Mouse (Mus musculus) liver, embryonic 16.5 days (tissue): ENCODE measurements around the gene Wfikkn1. TPM values are rescaled to one million over a fixed set of nuclear protein-coding genes. Genes with fewer than 3 reads are reported as not detected.
A peak's percentile ranks its signal among the peaks of the same experiment; 100 is the strongest.
"Not testable (repeated sequence)": the region's sequence is repeated elsewhere in the genome, so short reads cannot be mapped to it uniquely, and the experiment has no call there.

Source experiments
- ATAC-seq: fragments of 200-750 bp; cut with Nextera tagmentation; 2 replicates; pipeline ENCODE4 v1.8.0; 2017; ENCODE audit warnings: low read depth, mild to moderate bottlenecking, moderate number of reproducible peaks, moderate library complexity
- H3K27ac ChIP-seq: fragments of 300-500 bp; sonication (generic); 2 replicates; pipeline ENCODE4 v1.5.1; 2014; ENCODE audit warnings: mild to moderate bottlenecking, low read length
- H3K27me3 ChIP-seq: fragments of 300-500 bp; sonication (generic); 2 replicates; pipeline ENCODE4 v1.6.1; 2014; ENCODE audit warnings: low read depth, low read length, mixed read lengths; ENCODE audit not compliant: control insufficient read depth, insufficient read depth
- H3K36me3 ChIP-seq: fragments of 300-500 bp; sonication (generic); 2 replicates; pipeline ENCODE4 v1.6.1; 2014; ENCODE audit warnings: mild to moderate bottlenecking; ENCODE audit not compliant: control insufficient read depth, insufficient read depth
- H3K4me1 ChIP-seq: fragments of 300-500 bp; sonication (generic); 2 replicates; pipeline ENCODE4 v1.6.1; 2014; ENCODE audit warnings: low read depth, low read length, mixed read lengths; ENCODE audit not compliant: control insufficient read depth
- H3K4me2 ChIP-seq: fragments of 300-500 bp; sonication (generic); 2 replicates; pipeline ENCODE4 v1.6.1; 2014; ENCODE audit warnings: low read depth, low read length, mixed read lengths
- H3K4me3 ChIP-seq: fragments of 300-500 bp; sonication (generic); 2 replicates; pipeline ENCODE4 v1.5.1; 2014; ENCODE audit warnings: low read depth, mild to moderate bottlenecking, low read length
- H3K9ac ChIP-seq: fragments of 300-500 bp; sonication (generic); 2 replicates; pipeline ENCODE4 v1.6.1; 2014; ENCODE audit warnings: low read depth, low read length
- H3K9me3 ChIP-seq: fragments of 300-500 bp; sonication (generic); replicated peaks from 2 replicates; pipeline ENCODE4 v1.6.1; 2016; ENCODE audit warnings: low read length; ENCODE audit not compliant: control insufficient read depth
- WGBS: fragments of 180-500 bp; shearing (Covaris S2); extraction: QIAGEN DNeasy Blood & Tissue Kit; methylation state at CpG from one replicate; pipeline ENCODE4 v1.1.7; 2014; ENCODE audit not compliant: insufficient replicate concordance; 5-methylcytosine and 5-hydroxymethylcytosine counted together
- polyA plus RNA-seq: library from polyadenylated mRNA; unstranded; fragments of >200 nt; fragmentation: Nextera tagmentation; extraction: Ambion mirVana; gene quantifications from 2 replicates; pipeline ENCODE4 v1.2.1, GENCODE M21; 2015

Wfikkn1 gene
- polyA plus RNA-seq, 1 experiment from 2014 or later: 0.30 TPM

GRCm38 (mm10) chr17:25874148-25874720, 6.4 kb downstream of the Wfikkn1 start:
- H3K9ac ChIP-seq: peak overlapping the region; percentile 28
- peak overlapping the region; percentile 85 for H3K4me3 ChIP-seq
- no peaks in the 10 kb centered on the region for H3K36me3 ChIP-seq
- no peaks in the 10 kb centered on the region for H3K27me3 ChIP-seq
- no peaks in the 10 kb centered on the region for H3K9me3 ChIP-seq
- H3K4me1 ChIP-seq: peaks cover 20% of the 10 kb centered on the region
- H3K4me2 ChIP-seq: peak overlapping the region; percentile 85
- peak overlapping the region; percentile 90 for H3K27ac ChIP-seq
- no peak for ATAC-seq
- WGBS: 9% methylated on average over 14 of the region's 14 CpGs

GRCm38 (mm10) chr17:25873405-25874147, 7.1 kb downstream of the Wfikkn1 start:
- ATAC-seq: no peak

GRCm38 (mm10) chr17:25872676-25873075, 8.0 kb downstream of the Wfikkn1 start:
- H3K27me3 ChIP-seq: no peaks in the 10 kb centered on the region
- no peaks in the 10 kb centered on the region for H3K36me3 ChIP-seq
- H3K27ac ChIP-seq: no peak overlapping the region
- H3K4me2 ChIP-seq: no peak overlapping the region
- no peaks in the 10 kb centered on the region for H3K9me3 ChIP-seq
- peaks cover 34% of the 10 kb centered on the region for H3K4me1 ChIP-seq
- ATAC-seq: no peak
- no peak overlapping the region for H3K9ac ChIP-seq
- no peak overlapping the region for H3K4me3 ChIP-seq
- WGBS: 56% methylated on average over 3 of the region's 3 CpGs

More at GRCm38 (mm10) chr17:25873405-25874147, 7.1 kb downstream of the Wfikkn1 start:
- peak overlapping the region; percentile 85; the same call in 1 of the 2 replicates for H3K4me2 ChIP-seq
- H3K9me3 ChIP-seq: no peaks in the 10 kb centered on the region
- no peaks in the 10 kb centered on the region for H3K36me3 ChIP-seq
- no peak overlapping the region for H3K27ac ChIP-seq
- H3K4me1 ChIP-seq: peaks cover 25% of the 10 kb centered on the region
- no peak overlapping the region for H3K9ac ChIP-seq
- no peak overlapping the region; the same call in 1 of the 2 replicates for H3K4me3 ChIP-seq
- WGBS: 67% methylated on average over 11 of the region's 11 CpGs
- H3K27me3 ChIP-seq: no peaks in the 10 kb centered on the region

- H3K27ac ChIP-seq, ATAC-seq, H3K9ac ChIP-seq, H3K4me3 ChIP-seq, H3K27me3 ChIP-seq, H3K36me3 ChIP-seq, H3K9me3 ChIP-seq, H3K4me2 ChIP-seq: not testable (repeated sequence)
- peaks cover 37% of the 10 kb centered on the region for H3K4me1 ChIP-seq
Measured at GRCm38 (mm10) chr17:25871566-25871965, 9.1 kb downstream of the Wfikkn1 start.

GRCm38 (mm10) chr17:25869954-25870353, 10.7 kb downstream of the Wfikkn1 start:
- H3K36me3 ChIP-seq: no peaks in the 10 kb centered on the region
- WGBS: 66% methylated on average over 2 of the region's 2 CpGs
- H3K9me3 ChIP-seq: no peaks in the 10 kb centered on the region
- H3K27me3 ChIP-seq: no peaks in the 10 kb centered on the region
- no peak overlapping the region for H3K4me3 ChIP-seq
- ATAC-seq: no peak
- no peak overlapping the region for H3K9ac ChIP-seq
- no peak overlapping the region for H3K27ac ChIP-seq
- peaks cover 28% of the 10 kb centered on the region for H3K4me1 ChIP-seq
- H3K4me2 ChIP-seq: no peak overlapping the region

- Histone ChIP-seq H3K4me3 (no peak overlapping the region), H3K9me3 (no peaks in the 10 kb centered on the region), H3K27ac (no peak overlapping the region), H3K9ac (no peak overlapping the region), H3K4me2 (no peak overlapping the region), H3K36me3 (no peaks in the 10 kb centered on the region), H3K27me3 (no peaks in the 10 kb centered on the region), H3K4me1 (peaks cover 28% of the 10 kb centered on the region)
- ATAC-seq: no peak
- WGBS: 83% methylated on average over 8 of the region's 8 CpGs
Measured at GRCm38 (mm10) chr17:25869498-25869897, 11.2 kb downstream of the Wfikkn1 start.

- H3K9me3 ChIP-seq: no peaks in the 10 kb centered on the region
- H3K4me1 ChIP-seq: peaks cover 20% of the 10 kb centered on the region
- H3K27me3 ChIP-seq: no peaks in the 10 kb centered on the region
- H3K27ac ChIP-seq: peak within 1 kb of the TSS; percentile 65
- peak; percentile 80 for ATAC-seq
- no peaks in the 10 kb centered on the region for H3K36me3 ChIP-seq
- peak within 1 kb of the TSS; percentile 71 for H3K4me3 ChIP-seq
- peak within 1 kb of the TSS; percentile 70 for H3K9ac ChIP-seq
- peak within 1 kb of the TSS; percentile 82 for H3K4me2 ChIP-seq
- 0% methylated on average over 24 of the region's 24 CpGs for WGBS
Measured at GRCm38 (mm10) chr17:25868601-25869191, 12.0 kb downstream of the Wfikkn1 start, which contains the start of gene Mcrip2. Gene Mcrip2, minus strand, starts transcription at chr17:25868764.

- H3K27me3 ChIP-seq: no peaks in the 10 kb centered on the region
- no peaks in the 10 kb centered on the region for H3K36me3 ChIP-seq
- ATAC-seq: peak; percentile 46
- under 1% methylated on average over 42 of the region's 42 CpGs for whole genome bisulfite sequencing
- H3K4me2 ChIP-seq: peak overlapping the region; percentile 82
- H3K27ac ChIP-seq: peak overlapping the region; percentile 65
- no peaks in the 10 kb centered on the region for H3K9me3 ChIP-seq
- peak overlapping the region; percentile 70 for H3K9ac ChIP-seq
- H3K4me1 ChIP-seq: peaks cover 20% of the 10 kb centered on the region
- peak overlapping the region; percentile 71 for H3K4me3 ChIP-seq
Measured at GRCm38 (mm10) chr17:25867836-25868600, 12.6 kb downstream of the Wfikkn1 start.
